Mouse (Mus musculus): ENCODE data around the gene Katnb1.
A peak's percentile ranks its signal among the peaks of the same experiment; 100 is the strongest.

Katnb1 gene

GRCm38 (mm10) chr8:95140555-95140954 lies 59.6 kb downstream of the Katnb1 start:
- no peak for DNase-seq (ENCODE audit: low spot score in 2 of 2)

GRCm38 (mm10) chr8:95141026-95141425 lies 60.0 kb downstream of the Katnb1 start:
- DNase-seq (ENCODE audit: low spot score in 2 of 2), result no peak

DNA sequence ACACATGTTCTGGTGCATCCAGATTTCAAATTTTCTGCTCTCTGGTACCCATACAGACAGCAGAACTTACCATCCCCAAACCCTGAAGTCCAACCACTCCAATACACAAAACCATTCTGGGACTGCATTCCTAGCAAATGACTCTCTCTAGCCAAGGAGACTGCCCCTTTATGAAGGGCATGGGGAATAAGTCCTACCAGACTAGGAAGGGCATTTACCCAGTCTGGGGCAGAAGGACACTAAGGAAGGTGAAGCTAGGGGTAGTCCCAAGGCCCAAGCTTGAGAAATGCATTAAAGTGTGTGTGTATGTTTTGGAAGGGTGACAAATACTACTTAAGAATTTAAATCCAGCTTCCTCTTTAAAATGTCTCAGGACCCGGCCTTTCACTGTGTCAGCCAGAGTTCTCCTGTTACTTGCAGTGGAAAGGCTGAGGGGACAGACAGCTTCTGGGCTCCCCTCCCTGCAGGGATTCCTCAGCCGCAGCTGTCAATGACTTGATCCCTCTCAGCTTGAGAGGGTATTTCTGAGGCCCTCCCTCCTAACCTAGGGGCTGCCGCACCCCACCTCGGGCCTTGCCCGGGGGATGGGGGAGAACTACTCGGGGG lies 60.6 kb downstream of the Katnb1 start:
- DNase-seq (ENCODE audit: low spot score in 2 of 2), result no peak

- DNase-seq (ENCODE audit: low spot score in 2 of 2), result peak; percentile 80 to 83
Observed at GRCm38 (mm10) chr8:95142075-95142831, 61.3 kb downstream of the Katnb1 start.

DNA sequence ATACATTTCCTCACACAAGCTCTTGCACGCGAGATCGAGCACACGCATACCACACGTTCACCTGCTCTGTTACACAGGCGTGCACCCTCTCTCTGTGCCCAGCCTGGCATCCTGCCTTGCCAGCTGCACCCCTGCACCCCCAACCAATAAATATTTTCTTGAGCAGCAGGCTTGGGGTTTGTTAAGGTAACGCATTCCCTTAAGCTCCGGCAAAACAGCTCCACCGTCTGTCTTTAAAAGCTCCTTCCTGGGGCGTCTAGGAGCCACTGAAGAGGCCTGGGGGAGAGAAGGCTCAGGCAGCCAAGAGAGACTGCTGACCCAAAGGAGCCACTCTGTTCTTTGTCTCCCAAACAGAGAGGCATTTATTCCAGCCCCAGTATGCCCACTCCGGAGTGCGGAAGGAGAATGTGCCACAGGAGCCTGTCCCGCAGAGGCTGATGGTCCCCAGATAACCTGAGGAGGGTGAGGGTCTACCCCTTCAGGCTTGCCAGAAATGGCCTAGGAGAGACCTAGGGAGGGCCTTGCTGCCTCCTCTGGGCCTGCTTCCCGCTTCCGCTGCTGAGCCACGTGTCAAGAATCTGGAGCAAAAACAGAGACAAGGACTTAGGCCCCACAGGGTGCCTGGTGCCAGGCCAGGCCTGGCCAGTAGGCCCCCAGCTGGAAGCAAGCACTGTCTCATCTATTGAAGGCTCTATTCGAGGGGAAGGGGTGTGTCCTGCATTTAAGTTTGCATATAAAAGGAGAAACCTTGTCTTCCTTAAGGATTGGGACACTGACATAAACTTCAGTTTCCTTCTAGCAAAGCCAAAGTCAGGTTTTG lies 62.2 kb downstream of the Katnb1 start:
- DNase-seq (ENCODE audit: low spot score in 2 of 2), result peak; percentile 37 to 49

GRCm38 (mm10) chr8:95143805-95144630 lies 63.0 kb downstream of the Katnb1 start:
- no peak for DNase-seq (ENCODE audit: low spot score in 2 of 2)

DNA sequence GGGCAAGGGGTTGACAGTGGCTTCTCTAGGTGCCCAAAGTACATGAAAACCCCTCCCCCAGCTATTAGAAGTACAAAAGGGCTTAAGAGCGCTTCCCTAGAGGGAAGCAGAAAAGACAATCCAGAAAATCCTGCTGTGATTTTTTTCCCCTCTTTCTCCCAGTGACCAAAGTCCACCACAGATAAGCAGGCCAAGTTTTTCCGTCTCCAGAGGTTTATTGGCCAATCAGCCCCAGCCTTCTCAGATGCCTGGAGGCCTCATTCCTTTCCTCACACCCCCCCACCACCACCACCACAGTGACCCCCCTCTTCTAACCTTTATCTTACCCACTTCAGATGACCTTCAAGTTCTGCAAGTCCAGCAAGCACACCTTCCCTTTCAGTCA lies 63.6 kb downstream of the Katnb1 start:
- no peak for DNase-seq (ENCODE audit: low spot score in 2 of 2)

DNA sequence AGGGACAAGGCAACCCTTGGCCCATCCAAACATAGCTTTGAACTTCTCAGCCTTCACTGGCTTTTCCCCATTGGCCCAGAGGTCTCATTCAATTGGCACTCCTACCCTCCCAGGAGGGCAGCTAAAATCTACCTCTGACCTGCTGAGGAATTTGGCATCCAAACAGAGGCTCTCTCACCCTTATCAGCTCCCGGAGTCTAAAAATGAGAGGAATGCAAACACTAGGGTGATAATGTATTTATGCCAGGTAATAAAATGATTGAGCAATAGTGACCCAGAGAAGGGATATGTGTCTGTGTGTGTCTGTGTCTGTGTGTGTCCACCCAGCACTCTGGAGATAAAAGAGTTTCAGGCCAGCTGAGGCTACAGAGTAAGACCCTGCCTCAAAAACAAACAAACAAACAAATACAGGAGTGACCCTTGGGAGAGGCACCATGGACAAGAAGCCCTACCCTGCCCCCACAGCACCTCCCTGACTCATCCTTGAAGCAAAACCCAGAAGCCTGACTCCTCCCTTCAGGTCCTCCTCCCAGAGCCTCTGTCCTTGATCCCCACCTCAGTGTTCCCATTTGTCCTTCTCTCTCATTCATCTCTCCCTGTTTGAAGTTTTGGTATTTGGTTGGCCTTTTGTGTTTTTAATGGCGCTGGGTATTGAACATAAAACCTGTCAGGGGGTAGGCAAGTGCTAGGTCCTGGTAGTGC lies 65.2 kb downstream of the Katnb1 start:
- DNase-seq (ENCODE audit: low spot score in 2 of 2), result no peak

GRCm38 (mm10) chr8:95146846-95147245 lies 65.9 kb downstream of the Katnb1 start:
- DNase-seq (ENCODE audit: low spot score in 2 of 2), result no peak

DNA sequence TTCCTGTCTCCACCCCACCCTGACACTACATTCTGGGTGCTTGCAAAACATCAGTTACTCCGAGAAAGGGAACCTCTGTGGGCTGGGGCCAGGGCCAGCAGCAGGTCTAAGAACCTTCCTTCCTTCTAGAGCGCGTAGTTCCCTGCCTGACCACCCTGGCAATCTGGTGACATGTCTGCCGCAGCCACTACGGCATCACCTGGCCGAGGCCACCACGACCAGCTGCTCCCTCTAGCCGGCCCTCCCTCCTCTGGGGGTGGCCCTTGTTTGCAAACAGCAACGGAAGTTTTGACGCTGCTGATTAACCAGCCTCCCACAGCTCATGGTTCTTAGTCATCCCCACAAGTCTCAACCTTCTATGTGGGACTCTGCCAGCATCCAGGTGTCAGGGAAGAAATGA lies 68.4 kb downstream of the Katnb1 start:
- no peak for DNase-seq (ENCODE audit: low spot score in 2 of 2)

DNA sequence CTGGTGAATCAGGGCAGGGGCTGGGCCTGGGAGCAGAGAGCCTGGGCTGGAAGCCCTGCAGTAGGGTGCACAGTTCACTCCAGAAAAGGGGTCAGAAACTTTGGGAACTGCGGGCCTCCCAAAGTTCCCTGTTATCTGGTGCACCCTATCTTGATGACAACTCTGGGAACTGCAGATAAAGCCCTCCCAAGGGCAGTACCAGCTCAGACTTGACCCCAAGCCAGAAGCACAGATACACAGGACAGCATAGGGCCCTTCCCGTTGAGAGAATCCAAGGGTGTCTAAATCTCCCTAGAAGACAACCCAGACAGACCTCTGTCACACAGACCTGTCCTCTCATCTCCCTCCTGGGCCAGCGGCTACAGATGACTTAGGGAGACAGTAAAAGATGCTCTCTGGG lies 69.6 kb downstream of the Katnb1 start:
- DNase-seq (ENCODE audit: low spot score in 2 of 2), result no peak

Measured in frontal cortex, postnatal 14 days (tissue).